Mouse (Mus musculus) urinary bladder, postnatal 4 days (tissue): ENCODE results near the gene 4930451I11Rik.

Experiments used
- DNase-seq, 2 experiments: peaks; one replicate each; pipeline ENCODE4 v3.0.0; 2021 to 2022; ENCODE audit warnings: low spot score in 2 of 2

Gene 4930451I11Rik

DNA sequence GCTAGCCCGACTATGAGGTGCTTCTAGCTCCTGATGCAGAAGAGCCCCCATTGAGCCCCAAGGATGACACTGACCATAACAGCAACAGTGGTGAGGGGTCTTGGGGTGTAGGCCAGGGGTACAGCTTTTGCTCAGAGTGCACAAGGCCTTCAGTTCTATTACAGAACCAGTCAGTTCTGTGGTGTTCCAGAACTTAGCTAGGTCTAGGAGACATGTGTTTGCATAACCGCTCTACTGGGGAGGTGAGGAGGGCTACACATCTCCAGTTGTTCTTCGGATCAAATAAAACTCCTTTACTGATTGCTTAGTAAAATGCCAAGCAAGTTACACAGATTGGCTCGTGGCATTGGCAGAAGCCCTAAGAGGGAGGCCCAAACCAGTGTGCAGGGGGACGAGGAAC, at the start of gene 4930451I11Rik:
Gene 4930451I11Rik, minus strand, starts transcription at position 101 of the 400 bp plus-strand sequence.
- no peak for DNase-seq

- no peak for DNase-seq
Measured at GRCm38 (mm10) chr7:126881040-126881439, 49.6 kb upstream of the 4930451I11Rik start.

- DNase-seq = no peak
Measured at GRCm38 (mm10) chr7:126877239-126877638, 45.8 kb upstream of the 4930451I11Rik start.

GRCm38 (mm10) chr7:126870520-126870891, 39.1 kb upstream of the 4930451I11Rik start:
- DNase-seq = no peak

GRCm38 (mm10) chr7:126869780-126870519, 38.5 kb upstream of the 4930451I11Rik start:
- no peak for DNase-seq

GRCm38 (mm10) chr7:126868003-126868402, 36.6 kb upstream of the 4930451I11Rik start:
- DNase-seq = no peak

GRCm38 (mm10) chr7:126867534-126867933, 36.1 kb upstream of the 4930451I11Rik start:
- DNase-seq = no peak

GRCm38 (mm10) chr7:126863791-126864190, 32.4 kb upstream of the 4930451I11Rik start:
- DNase-seq = no peak

GRCm38 (mm10) chr7:126862147-126862784, 30.8 kb upstream of the 4930451I11Rik start, which contains the start of gene Ino80e:
Gene Ino80e (minus strand): TSS chr7:126862377.
- DNase-seq = peak; percentile 88 to 94

GRCm38 (mm10) chr7:126861429-126862130, 30.1 kb upstream of the 4930451I11Rik start, which contains the start of gene Hirip3:
Gene Hirip3 (plus strand): TSS chr7:126861972.
- peak; percentile 90 to 94 for DNase-seq

DNA sequence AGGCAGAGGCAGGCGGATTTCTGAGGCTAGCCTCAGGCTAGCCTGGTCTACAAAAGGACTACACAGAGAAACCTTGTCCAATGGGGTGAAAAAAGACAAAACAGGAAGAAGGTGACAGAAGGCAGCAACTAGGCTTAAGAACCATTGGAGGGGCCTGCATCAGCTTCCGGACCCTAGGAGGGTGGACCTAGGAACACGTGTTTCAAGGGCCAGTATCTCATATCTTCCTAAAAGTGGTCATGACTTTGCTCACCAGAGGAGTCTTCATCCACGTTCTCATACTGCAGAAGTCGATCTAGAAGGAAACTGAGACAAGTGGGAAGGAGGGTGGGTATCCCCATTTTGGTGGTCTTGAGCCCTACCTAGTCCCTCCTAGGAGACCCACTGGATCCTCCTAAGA, 29.5 kb upstream of the 4930451I11Rik start:
- no peak for DNase-seq

- no peak for DNase-seq
Measured at GRCm38 (mm10) chr7:126856741-126857420, 25.4 kb upstream of the 4930451I11Rik start.

DNA sequence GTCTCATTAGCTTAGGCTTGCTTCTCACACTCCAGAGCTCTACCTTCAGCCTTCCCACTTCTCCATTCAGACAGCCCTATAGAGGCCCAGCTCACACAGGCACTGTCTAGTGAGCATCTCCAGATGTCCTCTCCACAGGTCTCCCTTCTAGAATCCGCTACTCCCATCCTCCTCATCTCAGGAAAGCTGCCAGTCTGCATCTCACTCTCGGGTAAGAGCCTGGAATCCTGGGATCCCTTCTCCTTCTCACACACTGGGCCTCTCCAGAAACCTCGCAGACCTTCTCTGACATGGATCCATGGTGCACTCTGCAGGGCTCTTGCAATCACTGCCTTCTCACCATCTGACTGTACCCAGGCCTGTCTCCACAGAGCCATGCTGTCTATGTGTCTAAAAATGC, 24.2 kb upstream of the 4930451I11Rik start:
- no peak for DNase-seq

GRCm38 (mm10) chr7:126853454-126853853, 22.0 kb upstream of the 4930451I11Rik start:
- DNase-seq = no peak

DNA sequence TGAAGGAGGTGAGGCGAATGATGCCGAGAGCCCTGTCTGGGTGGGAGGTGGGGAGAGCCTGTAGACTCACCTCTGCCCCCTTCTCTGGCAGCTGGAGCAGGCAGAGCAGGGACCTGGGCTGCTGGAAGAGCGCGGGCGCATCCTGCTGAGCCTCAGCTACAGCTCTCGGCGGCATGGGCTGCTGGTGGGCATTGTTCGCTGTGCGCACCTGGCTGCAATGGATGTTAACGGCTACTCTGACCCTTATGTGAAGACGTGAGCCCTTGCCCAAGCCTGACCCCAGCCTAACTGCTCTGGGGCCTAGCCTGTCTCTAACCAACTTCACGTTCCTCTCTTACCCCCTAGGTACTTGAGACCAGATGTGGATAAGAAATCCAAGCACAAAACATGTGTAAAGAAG, 19.8 kb upstream of the 4930451I11Rik start:
- DNase-seq = no peak

DNA sequence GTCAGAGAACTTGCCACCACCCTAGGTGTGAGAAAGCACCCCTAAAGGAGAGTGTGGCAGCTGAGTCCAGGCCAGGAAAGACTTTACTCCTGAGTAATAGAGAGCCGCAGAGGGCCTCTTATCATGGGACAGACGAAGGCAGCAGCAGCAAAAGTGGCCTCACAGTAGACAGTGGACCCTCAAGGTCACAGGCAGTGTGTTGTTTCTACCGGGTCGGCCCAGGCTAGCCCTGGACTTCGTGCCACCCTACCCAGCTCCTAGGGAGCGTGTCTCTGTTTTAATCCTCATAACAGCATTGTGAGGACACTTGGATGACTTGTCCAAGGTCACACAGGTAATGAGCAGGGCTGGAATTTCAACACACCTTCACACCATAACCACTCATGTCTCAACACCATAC, 18.7 kb upstream of the 4930451I11Rik start:
- DNase-seq = no peak

GRCm38 (mm10) chr7:126848794-126849193, 17.4 kb upstream of the 4930451I11Rik start:
- no peak for DNase-seq

DNA sequence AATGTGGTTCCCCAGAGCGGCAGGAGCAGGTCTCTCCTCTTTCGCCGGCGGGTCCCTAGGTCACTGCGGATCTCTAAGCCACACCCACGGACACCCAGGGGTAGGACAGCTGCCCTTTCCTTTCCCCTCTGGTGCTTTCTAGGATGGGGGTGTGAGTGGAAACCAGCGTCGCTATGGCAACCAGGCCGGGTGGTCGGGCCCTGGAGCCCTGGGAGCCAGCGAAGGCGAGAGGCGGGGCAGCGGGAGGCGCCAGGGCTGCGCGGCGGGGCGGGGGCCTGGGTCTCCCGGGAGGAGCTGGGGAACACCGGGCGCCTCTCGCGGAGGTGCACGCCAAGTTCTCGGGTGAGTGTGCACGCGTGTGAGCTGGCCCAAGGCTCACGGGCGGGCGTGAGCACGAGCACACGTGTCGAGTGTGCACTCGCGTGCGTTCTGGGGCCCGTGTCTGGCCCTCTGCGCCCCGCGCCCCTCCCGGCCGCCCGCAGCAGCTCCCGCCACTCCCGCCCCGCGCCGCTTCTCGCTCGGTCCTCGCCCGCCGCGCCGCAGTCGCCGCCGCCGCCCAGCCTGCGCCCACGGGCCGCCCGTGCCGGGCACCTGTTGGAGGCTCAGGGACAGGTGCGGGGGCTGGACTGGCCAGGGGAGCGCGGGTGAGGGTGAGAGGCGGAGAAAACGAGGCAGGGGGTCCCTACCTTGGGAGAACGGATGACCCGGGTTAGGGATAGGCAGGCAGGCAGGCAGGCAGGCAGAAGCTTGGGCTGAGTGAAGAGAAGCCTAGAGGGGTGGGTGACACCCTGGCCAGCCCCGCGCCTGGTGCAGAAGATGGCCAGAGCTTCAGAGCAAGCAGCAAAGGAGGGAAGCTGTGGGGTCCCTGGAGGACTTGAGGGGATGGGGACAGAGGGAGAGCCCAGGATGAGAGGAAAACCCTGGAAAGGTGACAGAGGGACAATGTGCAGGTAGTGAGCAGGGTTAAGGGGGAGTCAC, 16.3 kb upstream of the 4930451I11Rik start:
- no peak for DNase-seq

GRCm38 (mm10) chr7:126847116-126847420, 15.6 kb upstream of the 4930451I11Rik start, which contains the start of gene Doc2a:
Gene Doc2a (plus strand): TSS chr7:126847416.
- no peak for DNase-seq

GRCm38 (mm10) chr7:126845516-126845915, 14.1 kb upstream of the 4930451I11Rik start:
- DNase-seq = no peak

DNA sequence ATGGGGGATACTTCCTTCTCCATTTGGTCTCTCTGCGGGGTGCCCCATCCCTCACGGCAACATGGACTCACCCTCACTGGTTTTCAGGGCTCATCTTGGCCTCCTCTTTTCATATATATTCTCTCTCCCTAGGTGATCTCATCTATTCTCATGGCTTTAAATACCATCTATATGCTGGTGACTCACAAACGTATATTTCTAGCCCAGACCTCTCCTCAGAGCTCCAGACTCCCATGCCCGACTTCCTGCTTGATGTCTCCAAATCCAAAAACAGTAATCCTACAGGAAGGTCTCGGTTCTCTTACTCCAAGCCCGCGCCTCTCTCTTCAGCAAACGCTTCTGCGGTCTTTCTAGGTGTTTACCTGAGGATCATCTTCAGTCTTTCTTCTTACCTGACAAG, 11.8 kb upstream of the 4930451I11Rik start:
- no peak for DNase-seq
